Mouse (Mus musculus): ENCODE data around the gene Clgn.

DNA sequence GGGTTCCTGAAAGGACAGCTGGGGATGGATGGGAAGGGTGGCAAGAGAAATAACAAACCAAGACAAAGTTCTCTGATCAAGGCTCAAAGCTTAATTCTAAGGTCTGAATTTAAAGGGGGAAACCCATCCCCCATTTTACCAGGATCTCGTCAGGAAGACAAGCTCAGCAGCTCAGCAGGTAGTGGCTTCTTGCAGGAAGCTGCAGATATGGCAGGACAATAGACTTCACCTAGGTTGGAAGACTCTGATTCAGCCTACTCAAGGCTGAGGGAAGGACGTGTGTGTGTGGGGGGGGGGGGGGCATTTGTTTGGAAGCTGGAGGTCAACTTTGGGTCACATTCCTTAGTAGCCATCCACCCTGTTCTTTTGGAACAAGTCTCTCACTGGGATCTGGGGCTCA lies 6.8 kb upstream of the Clgn start:
- no peak for TF ChIP-seq MAFK (IDR thresholded peaks at IDR 0.05; ENCODE audit: borderline replicate concordance, low read depth, low read length)
- TF ChIP-seq CTCF (IDR thresholded peaks at IDR 0.05 in 2 of 3, conservative IDR thresholded peaks at IDR 0.05 in 1 of 3; ENCODE audit: control insufficient read depth in 1 of 3, insufficient read depth in 1 of 3, low read depth in 2 of 3, low read length in 3 of 3, poor library complexity in 1 of 3, severe bottlenecking in 1 of 3) = no peak

Measured in MEL (cell line).